ENCODE assay signal across 11 mouse cellular contexts in genomic region chr15:79051461-79052360, GRCm38 (mm10). TPM values are rescaled to one million over a fixed set of nuclear protein-coding genes. Genes with fewer than 3 reads are reported as not detected.
A peak's percentile ranks its signal among the peaks of the same experiment; 100 is the strongest.
DNase-seq lines count a peak whose midpoint lies in the region; ATAC-seq and TF ChIP-seq lines count a peak whose summit lies in the region.
"Had no signal": no experiment of that assay in that cellular context is flagged by ENCODE, and none has a peak within 500 bp of the region (broad histone marks: within the 10 kb centered on the region; RNA-seq: fewer than 3 reads in every experiment).

No protein-coding gene starts in this region.

- no peaks in the 10 kb centered on the region for H3K4me1 ChIP-seq in hindbrain, postnatal 0 days (ENCODE audit: insufficient read depth, low read length)
- no peaks in the 10 kb centered on the region; the same call in 1 of the 2 replicates for H3K4me1 ChIP-seq in hindbrain, embryonic 11.5 days (replicated peaks; ENCODE audit: control insufficient read depth, insufficient read depth, low read length)
- peaks cover 11% of the 10 kb centered on the region; the same call in 1 of the 2 replicates for H3K4me1 ChIP-seq in liver, embryonic 11.5 days (replicated peaks; ENCODE audit: control insufficient read depth, insufficient read depth, low read length)
- peaks cover 12% of the 10 kb centered on the region for H3K4me1 ChIP-seq in stomach, embryonic 16.5 days (ENCODE audit: control insufficient read depth, insufficient read depth, low read length)
- H3K4me1 ChIP-seq in midbrain, postnatal 0 days (ENCODE audit: insufficient read depth, low read length), result no peaks in the 10 kb centered on the region
- H3K4me1 ChIP-seq in midbrain, embryonic 14.5 days (ENCODE audit: control insufficient read depth, insufficient read depth, low read length), result no peaks in the 10 kb centered on the region

- H3K9me3 ChIP-seq in hindbrain, postnatal 0 days (ENCODE audit: low read length), result no peaks in the 10 kb centered on the region
- no peaks in the 10 kb centered on the region for H3K9me3 ChIP-seq in hindbrain, embryonic 11.5 days (ENCODE audit: control insufficient read depth, low read length)
- no peaks in the 10 kb centered on the region for H3K9me3 ChIP-seq in liver, embryonic 11.5 days (ENCODE audit: control insufficient read depth, low read length)
- H3K9me3 ChIP-seq in stomach, embryonic 16.5 days (replicated peaks; ENCODE audit: control insufficient read depth, low read length), result no peaks in the 10 kb centered on the region
- no peaks in the 10 kb centered on the region for H3K9me3 ChIP-seq in midbrain, postnatal 0 days (ENCODE audit: low read length)
- H3K9me3 ChIP-seq in midbrain, embryonic 14.5 days (ENCODE audit: control insufficient read depth, low read length), result no peaks in the 10 kb centered on the region
- H3K9me3 ChIP-seq: forebrain, embryonic 15.5 days had no signal

- 69% methylated on average over 13 of the region's 13 CpGs for WGBS in hindbrain, postnatal 0 days
- WGBS in hindbrain, embryonic 11.5 days, result 69% methylated on average over 13 of the region's 13 CpGs
- 60% methylated on average over 13 of the region's 13 CpGs for WGBS in liver, embryonic 11.5 days
- 59% methylated on average over 13 of the region's 13 CpGs for WGBS in stomach, embryonic 16.5 days
- 76% methylated on average over 13 of the region's 13 CpGs for WGBS in midbrain, postnatal 0 days
- 80% methylated on average over 13 of the region's 13 CpGs for WGBS in midbrain, embryonic 14.5 days

- no peak for DNase-seq in hindbrain, postnatal 0 days (ENCODE audit: low spot score)
- no peak for DNase-seq in hindbrain, embryonic 11.5 days (ENCODE audit: low spot score)
- peak; percentile 92 for DNase-seq in kidney, adult 11 months
- DNase-seq in liver, embryonic 11.5 days (ENCODE audit: low spot score), result no peak
- DNase-seq in midbrain, postnatal 0 days (ENCODE audit: low spot score), result no peak
- no peak for DNase-seq in midbrain, embryonic 14.5 days
- DNase-seq in right cerebral cortex, postnatal 14 days, result no peak

- no peak for ATAC-seq in hindbrain, postnatal 0 days
- no peak for ATAC-seq in hindbrain, embryonic 11.5 days (ENCODE audit: low FRiP score)
- peak; percentile 52 for ATAC-seq in liver, embryonic 11.5 days (replicated peaks; ENCODE audit: low FRiP score)
- ATAC-seq in stomach, embryonic 16.5 days (ENCODE audit: insufficient read depth, low FRiP score), result peak; percentile 59; the same call in 1 of the 2 replicates
- no peak for ATAC-seq in midbrain, postnatal 0 days (ENCODE audit: low FRiP score)
- ATAC-seq in midbrain, embryonic 14.5 days (ENCODE audit: low FRiP score, low TSS enrichment), result no peak
- ATAC-seq: forebrain, embryonic 15.5 days had no signal

- H3K4me3 ChIP-seq in hindbrain, postnatal 0 days (ENCODE audit: low read length), result no peak overlapping the region
- no peak overlapping the region for H3K4me3 ChIP-seq in hindbrain, embryonic 11.5 days (ENCODE audit: low read depth, low read length)
- no peak overlapping the region for H3K4me3 ChIP-seq in liver, embryonic 11.5 days (ENCODE audit: low read depth, low read length)
- no peak overlapping the region for H3K4me3 ChIP-seq in stomach, embryonic 16.5 days (replicated peaks; ENCODE audit: low read length)
- no peak overlapping the region for H3K4me3 ChIP-seq in midbrain, postnatal 0 days (ENCODE audit: low read depth, low read length)
- H3K4me3 ChIP-seq in midbrain, embryonic 14.5 days (replicated peaks; ENCODE audit: low read depth, low read length), result no peak overlapping the region
- H3K4me3 ChIP-seq: forebrain, embryonic 15.5 days had no signal

- TF ChIP-seq CTCF in hindbrain, postnatal 0 days (IDR thresholded peaks at IDR 0.05; ENCODE audit: low read depth), result no peak
- no peak for TF ChIP-seq CTCF in midbrain, postnatal 0 days (IDR thresholded peaks at IDR 0.05)

- no peak overlapping the region for H3K4me2 ChIP-seq in hindbrain, postnatal 0 days (ENCODE audit: low read depth, low read length)
- no peak overlapping the region for H3K4me2 ChIP-seq in hindbrain, embryonic 11.5 days (replicated peaks; ENCODE audit: low read depth, low read length)
- H3K4me2 ChIP-seq in liver, embryonic 11.5 days, result peak overlapping the region; percentile 20; the same call in 1 of the 2 replicates
- H3K4me2 ChIP-seq in stomach, embryonic 16.5 days (ENCODE audit: low read depth, low read length), result no peak overlapping the region
- H3K4me2 ChIP-seq in midbrain, postnatal 0 days (ENCODE audit: low read depth, low read length, poor library complexity, severe bottlenecking), result no peak overlapping the region
- no peak overlapping the region for H3K4me2 ChIP-seq in midbrain, embryonic 14.5 days (ENCODE audit: low read length)
- H3K4me2 ChIP-seq: forebrain, embryonic 15.5 days had no signal

- no peak overlapping the region for H3K9ac ChIP-seq in hindbrain, postnatal 0 days (replicated peaks; ENCODE audit: low read length)
- no peak overlapping the region for H3K9ac ChIP-seq in hindbrain, embryonic 11.5 days (ENCODE audit: low read depth, low read length)
- H3K9ac ChIP-seq in liver, embryonic 11.5 days (ENCODE audit: low read depth, low read length), result 0 out of 2 replicates have a peak overlapping the region, but pooled peaks have one; percentile 3
- peak overlapping the region; percentile 52 for H3K9ac ChIP-seq in stomach, embryonic 16.5 days (ENCODE audit: low read length)
- no peak overlapping the region for H3K9ac ChIP-seq in midbrain, postnatal 0 days (replicated peaks; ENCODE audit: low read length, poor library complexity, severe bottlenecking)
- H3K9ac ChIP-seq in midbrain, embryonic 14.5 days (replicated peaks; ENCODE audit: low read length), result no peak overlapping the region
- H3K9ac ChIP-seq: forebrain, embryonic 15.5 days had no signal

- peak overlapping the region; percentile 36; the same call in 1 of the 2 replicates for H3K27ac ChIP-seq in hindbrain, postnatal 0 days
- H3K27ac ChIP-seq in hindbrain, embryonic 11.5 days (ENCODE audit: low read depth, low read length), result no peak overlapping the region
- H3K27ac ChIP-seq in liver, embryonic 11.5 days (ENCODE audit: low read depth, low read length), result peak overlapping the region; percentile 79
- H3K27ac ChIP-seq in stomach, embryonic 16.5 days (ENCODE audit: low read length), result peak overlapping the region; percentile 64
- H3K27ac ChIP-seq in midbrain, postnatal 0 days (ENCODE audit: low read depth, low read length), result no peak overlapping the region
- no peak overlapping the region for H3K27ac ChIP-seq in midbrain, embryonic 14.5 days (replicated peaks; ENCODE audit: low read depth, low read length)
- H3K27ac ChIP-seq: forebrain, embryonic 15.5 days had no signal

- H3K27me3 ChIP-seq in hindbrain, postnatal 0 days (ENCODE audit: insufficient read depth, low read length), result no peaks in the 10 kb centered on the region
- no peaks in the 10 kb centered on the region for H3K27me3 ChIP-seq in hindbrain, embryonic 11.5 days (ENCODE audit: control insufficient read depth, insufficient read depth, low read length)
- no peaks in the 10 kb centered on the region for H3K27me3 ChIP-seq in liver, embryonic 11.5 days (replicated peaks; ENCODE audit: control insufficient read depth, insufficient read depth, low read length)
- no peaks in the 10 kb centered on the region for H3K27me3 ChIP-seq in stomach, embryonic 16.5 days (ENCODE audit: control insufficient read depth, insufficient read depth, low read length)
- H3K27me3 ChIP-seq in midbrain, postnatal 0 days (ENCODE audit: insufficient read depth, low read length), result no peaks in the 10 kb centered on the region
- H3K27me3 ChIP-seq in midbrain, embryonic 14.5 days (ENCODE audit: control insufficient read depth, insufficient read depth, low read length), result no peaks in the 10 kb centered on the region
- H3K27me3 ChIP-seq: forebrain, embryonic 15.5 days had no signal

- H3K36me3 ChIP-seq in hindbrain, postnatal 0 days (ENCODE audit: insufficient read depth, low read length), result peaks cover 45% of the 10 kb centered on the region
- H3K36me3 ChIP-seq in hindbrain, embryonic 11.5 days (ENCODE audit: control insufficient read depth, insufficient read depth, low read length), result peaks cover 16% of the 10 kb centered on the region
- H3K36me3 ChIP-seq in liver, embryonic 11.5 days (ENCODE audit: control insufficient read depth, insufficient read depth, low read length), result peaks cover 34% of the 10 kb centered on the region
- peaks cover 20% of the 10 kb centered on the region for H3K36me3 ChIP-seq in stomach, embryonic 16.5 days (ENCODE audit: control insufficient read depth, insufficient read depth, low read length)
- H3K36me3 ChIP-seq in midbrain, postnatal 0 days (ENCODE audit: insufficient read depth, low read length), result peaks cover 40% of the 10 kb centered on the region
- peaks cover 46% of the 10 kb centered on the region for H3K36me3 ChIP-seq in midbrain, embryonic 14.5 days (ENCODE audit: control insufficient read depth, insufficient read depth, low read length)

RNA-seq across cellular contexts. Expression of gene Galr3, which starts 10.0 kb away (rescaled TPM):
- 0.47 and 1.2 TPM in 2 replicates for total RNA-seq in hindbrain, postnatal 0 days (2014; rRNA removed)
- polyA plus RNA-seq in hindbrain, postnatal 0 days (2015; fragmentation: Nextera tagmentation; extraction: Ambion mirVana), result 0.20 and 0.25 TPM in 2 replicates
- not detected in 2 replicates for polyA plus RNA-seq in hindbrain, embryonic 11.5 days (2014; fragmentation: Nextera tagmentation; extraction: Ambion mirVana)
- polyA plus RNA-seq in liver, embryonic 11.5 days (2014; fragmentation: Nextera tagmentation; extraction: Ambion mirVana), result 0.22 and 0.34 TPM in 2 replicates
- polyA plus RNA-seq in stomach, embryonic 16.5 days (2015; fragmentation: Nextera tagmentation; extraction: Ambion mirVana), result 0.26 and 0.43 TPM in 2 replicates
- 3.3 and 3.9 TPM in 2 replicates for total RNA-seq in midbrain, postnatal 0 days (2014; rRNA removed)
- 0.25 and 0.32 TPM in 2 replicates for polyA plus RNA-seq in midbrain, postnatal 0 days (2015; fragmentation: Nextera tagmentation; extraction: Ambion mirVana)
- polyA plus RNA-seq in midbrain, embryonic 14.5 days (2014; fragmentation: Nextera tagmentation; extraction: Ambion mirVana), result not detected in 2 replicates
- total RNA-seq: heart, postnatal 10 days had no signal
- polyA plus RNA-seq: forebrain, embryonic 15.5 days; limb, embryonic 11.5 days had no signal

RNA-seq across cellular contexts. Expression of gene Ankrd54, which starts 11.0 kb away (rescaled TPM):
- total RNA-seq in hindbrain, postnatal 0 days (2014; rRNA removed), result 60.4 and 62.5 TPM in 2 replicates
- 36.7 and 42.4 TPM in 2 replicates for polyA plus RNA-seq in hindbrain, postnatal 0 days (2015; fragmentation: Nextera tagmentation; extraction: Ambion mirVana)
- 56.3 and 59.7 TPM in 2 replicates for polyA plus RNA-seq in hindbrain, embryonic 11.5 days (2014; fragmentation: Nextera tagmentation; extraction: Ambion mirVana)
- polyA plus RNA-seq in liver, embryonic 11.5 days (2014; fragmentation: Nextera tagmentation; extraction: Ambion mirVana), result 57.2 and 61.5 TPM in 2 replicates
- 35.7 and 35.8 TPM in 2 replicates for polyA plus RNA-seq in stomach, embryonic 16.5 days (2015; fragmentation: Nextera tagmentation; extraction: Ambion mirVana)
- 53.5 and 57.5 TPM in 2 replicates for total RNA-seq in midbrain, postnatal 0 days (2014; rRNA removed)
- 44.5 and 45.5 TPM in 2 replicates for polyA plus RNA-seq in midbrain, postnatal 0 days (2015; fragmentation: Nextera tagmentation; extraction: Ambion mirVana)
- 50.2 and 52.6 TPM in 2 replicates for polyA plus RNA-seq in midbrain, embryonic 14.5 days (2014; fragmentation: Nextera tagmentation; extraction: Ambion mirVana)

RNA-seq across cellular contexts. Expression of gene Eif3l, which starts 23.3 kb away (rescaled TPM):
- total RNA-seq in hindbrain, postnatal 0 days (2014; rRNA removed), result 221 and 229 TPM in 2 replicates
- polyA plus RNA-seq in hindbrain, postnatal 0 days (2015; fragmentation: Nextera tagmentation; extraction: Ambion mirVana), result 163 and 164 TPM in 2 replicates
- 226 and 241 TPM in 2 replicates for polyA plus RNA-seq in hindbrain, embryonic 11.5 days (2014; fragmentation: Nextera tagmentation; extraction: Ambion mirVana)
- 257 and 291 TPM in 2 replicates for polyA plus RNA-seq in liver, embryonic 11.5 days (2014; fragmentation: Nextera tagmentation; extraction: Ambion mirVana)
- 208 and 211 TPM in 2 replicates for polyA plus RNA-seq in stomach, embryonic 16.5 days (2015; fragmentation: Nextera tagmentation; extraction: Ambion mirVana)
- total RNA-seq in midbrain, postnatal 0 days (2014; rRNA removed), result 197 and 205 TPM in 2 replicates
- polyA plus RNA-seq in midbrain, postnatal 0 days (2015; fragmentation: Nextera tagmentation; extraction: Ambion mirVana), result 160 and 168 TPM in 2 replicates
- 141 and 182 TPM in 2 replicates for polyA plus RNA-seq in midbrain, embryonic 14.5 days (2014; fragmentation: Nextera tagmentation; extraction: Ambion mirVana)

RNA-seq across cellular contexts. Expression of gene H1f0, which starts 23.5 kb away (rescaled TPM):
- 211 and 233 TPM in 2 replicates for total RNA-seq in hindbrain, postnatal 0 days (2014; rRNA removed)
- polyA plus RNA-seq in hindbrain, postnatal 0 days (2015; fragmentation: Nextera tagmentation; extraction: Ambion mirVana), result 259 and 272 TPM in 2 replicates
- polyA plus RNA-seq in hindbrain, embryonic 11.5 days (2014; fragmentation: Nextera tagmentation; extraction: Ambion mirVana), result 154 and 306 TPM in 2 replicates
- polyA plus RNA-seq in liver, embryonic 11.5 days (2014; fragmentation: Nextera tagmentation; extraction: Ambion mirVana), result 124 and 138 TPM in 2 replicates
- polyA plus RNA-seq in stomach, embryonic 16.5 days (2015; fragmentation: Nextera tagmentation; extraction: Ambion mirVana), result 479 and 551 TPM in 2 replicates
- 132 and 136 TPM in 2 replicates for total RNA-seq in midbrain, postnatal 0 days (2014; rRNA removed)
- polyA plus RNA-seq in midbrain, postnatal 0 days (2015; fragmentation: Nextera tagmentation; extraction: Ambion mirVana), result 135 and 144 TPM in 2 replicates
- 94.4 and 154 TPM in 2 replicates for polyA plus RNA-seq in midbrain, embryonic 14.5 days (2014; fragmentation: Nextera tagmentation; extraction: Ambion mirVana)

RNA-seq across cellular contexts. Expression of gene Micall1, which starts 57.0 kb away (rescaled TPM):
- total RNA-seq in hindbrain, postnatal 0 days (2014; rRNA removed), result 28.1 and 36.4 TPM in 2 replicates
- polyA plus RNA-seq in hindbrain, postnatal 0 days (2015; fragmentation: Nextera tagmentation; extraction: Ambion mirVana), result 8.0 and 9.5 TPM in 2 replicates
- polyA plus RNA-seq in hindbrain, embryonic 11.5 days (2014; fragmentation: Nextera tagmentation; extraction: Ambion mirVana), result 5.3 and 7.2 TPM in 2 replicates
- 4.1 and 5.7 TPM in 2 replicates for polyA plus RNA-seq in liver, embryonic 11.5 days (2014; fragmentation: Nextera tagmentation; extraction: Ambion mirVana)
- polyA plus RNA-seq in stomach, embryonic 16.5 days (2015; fragmentation: Nextera tagmentation; extraction: Ambion mirVana), result 10.4 and 11.2 TPM in 2 replicates
- 33.4 and 35.5 TPM in 2 replicates for total RNA-seq in midbrain, postnatal 0 days (2014; rRNA removed)
- polyA plus RNA-seq in midbrain, postnatal 0 days (2015; fragmentation: Nextera tagmentation; extraction: Ambion mirVana), result 8.9 and 10.3 TPM in 2 replicates
- 11.8 and 11.9 TPM in 2 replicates for polyA plus RNA-seq in midbrain, embryonic 14.5 days (2014; fragmentation: Nextera tagmentation; extraction: Ambion mirVana)

Comparison
In these comparisons a context has a peak if more than half of its experiments do, and no peak if none do; other contexts are left out.
1. H3K27ac ChIP-seq: peak in hindbrain, postnatal 0 days (single experiment), liver, embryonic 11.5 days (single experiment) and stomach, embryonic 16.5 days (single experiment); none in hindbrain, embryonic 11.5 days (single experiment), midbrain, postnatal 0 days (single experiment) and midbrain, embryonic 14.5 days (single experiment).
2. ATAC-seq: peak in liver, embryonic 11.5 days (single experiment) and stomach, embryonic 16.5 days (single experiment); none in hindbrain, postnatal 0 days (single experiment), hindbrain, embryonic 11.5 days (single experiment), midbrain, postnatal 0 days (single experiment) and midbrain, embryonic 14.5 days (single experiment).
3. H3K9ac ChIP-seq: peak in liver, embryonic 11.5 days (single experiment) and stomach, embryonic 16.5 days (single experiment); none in hindbrain, postnatal 0 days (single experiment), hindbrain, embryonic 11.5 days (single experiment), midbrain, postnatal 0 days (single experiment) and midbrain, embryonic 14.5 days (single experiment).